Mouse (Mus musculus): ENCODE measurements around the gene Fbxo9.

DNA sequence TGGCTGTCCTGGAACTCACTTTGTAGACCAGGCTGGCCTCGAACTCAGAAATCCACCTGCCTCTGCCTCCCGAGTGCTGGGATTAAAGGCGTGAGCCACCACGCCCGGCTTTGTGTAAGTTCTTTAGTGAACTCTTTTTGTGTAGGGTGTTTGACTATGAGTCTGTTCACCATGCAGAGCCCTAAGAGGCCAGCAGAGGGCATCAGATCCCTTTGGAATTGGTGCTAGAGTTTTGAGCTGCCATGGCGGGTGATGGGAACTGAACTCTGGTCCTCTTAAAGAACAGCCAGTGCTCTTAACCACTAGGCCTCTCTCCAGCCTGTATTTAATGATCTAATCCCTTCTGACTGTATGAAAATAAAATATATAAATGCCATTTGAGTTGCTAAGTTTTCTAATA lies 12.5 kb downstream of the Fbxo9 start:
- TF ChIP-seq CTCF (conservative IDR thresholded peaks at IDR 0.05 in 1 of 2, IDR thresholded peaks at IDR 0.05 in 1 of 2; ENCODE audit: low read depth in 2 of 2, low read length in 2 of 2) (peak in 1 of 2 experiments; percentile 54; a peak in 2 of 4 replicates), NRF1 (IDR thresholded peaks at IDR 0.05; ENCODE audit: low read depth, low read length) (no peak)

Data from CH12.LX (cell line).